Mouse (Mus musculus) spleen, adult 2 months (tissue): ENCODE results near the gene Fahd1. TPM values are rescaled to one million over a fixed set of nuclear protein-coding genes. Genes with fewer than 3 reads are reported as not detected.

Experiments used
- DNase-seq, 2 experiments: peaks; one replicate each; pipeline versions ENCODE4 v3.0.0 to v3.0.0-alpha.2; 2012 to 2021; ENCODE audit warnings: low spot score in 2 of 2, low read depth in 1 of 2
- H3K27ac ChIP-seq: fragments of 200-500 bp; 2 replicates; pipeline ENCODE4 v1.5.1; 2012; ENCODE audit warnings: low read length, inconsistent platforms; ENCODE audit not compliant: insufficient read depth
- H3K27me3 ChIP-seq: fragments of 200-500 bp; 2 replicates; pipeline ENCODE4 v1.6.1; 2012; ENCODE audit warnings: mild to moderate bottlenecking, moderate library complexity, low read length, inconsistent platforms; ENCODE audit not compliant: control insufficient read depth, insufficient read depth
- H3K36me3 ChIP-seq: fragments of 200-500 bp; 2 replicates; pipeline ENCODE4 v1.6.1; 2012; ENCODE audit warnings: mild to moderate bottlenecking, low read length, inconsistent platforms; ENCODE audit not compliant: control insufficient read depth, insufficient read depth
- H3K4me1 ChIP-seq: fragments of 200-500 bp; 2 replicates; pipeline ENCODE4 v1.6.1; 2011; ENCODE audit warnings: inconsistent platforms; ENCODE audit not compliant: control insufficient read depth, insufficient read depth, insufficient read length
- H3K4me3 ChIP-seq: fragments of 200-500 bp; 2 replicates; pipeline ENCODE4 v1.5.1; 2011; ENCODE audit warnings: mild to moderate bottlenecking, inconsistent platforms; ENCODE audit not compliant: insufficient read depth, insufficient read length; ENCODE audit errors: extremely low read depth
- CTCF ChIP-seq: fragments of 200-500 bp; IDR thresholded peaks from 2 replicates; pipeline ENCODE4 v1.5.1; 2011; ENCODE audit warnings: mild to moderate bottlenecking, inconsistent platforms; ENCODE audit not compliant: insufficient read depth, insufficient read length, insufficient replicate concordance; ENCODE audit errors: extremely low read depth
- POLR2A ChIP-seq: fragments of 200-500 bp; IDR thresholded peaks from 2 replicates; pipeline ENCODE4 v1.6.1; 2011; ENCODE audit warnings: low read depth, low read length, inconsistent platforms
- WGBS: fragments of 180-500 bp; shearing (Covaris S2); methylation state at CpG from one replicate; pipeline ENCODE4 v1.1.7; 2018; 5-methylcytosine and 5-hydroxymethylcytosine counted together
- polyA plus RNA-seq: library from polyadenylated mRNA; depleted of rRNA; stranded (reverse); fragments of >200 nt; gene quantifications from 2 replicates; pipeline ENCODE4 v1.2.3, GENCODE M21; 2012

The Fahd1 gene
- polyA plus RNA-seq, 1 experiment: 7.7 TPM

GRCm38 (mm10) chr17:24844525-24844924, 5.6 kb downstream of the Fahd1 start:
- 84% methylated on average over 9 of the region's 9 CpGs for WGBS
- no peak for TF ChIP-seq POLR2A
- TF ChIP-seq CTCF: no peak
- H3K36me3 ChIP-seq: no peaks in the 10 kb centered on the region
- DNase-seq: no peak
- no peak overlapping the region for H3K27ac ChIP-seq
- peaks cover 3% of the 10 kb centered on the region; the same call in 1 of the 2 replicates for H3K4me1 ChIP-seq
- no peak overlapping the region for H3K4me3 ChIP-seq
- no peaks in the 10 kb centered on the region; the same call in 1 of the 2 replicates for H3K27me3 ChIP-seq

- no peak for DNase-seq
- 80% methylated on average over 2 of the region's 2 CpGs for WGBS
- no peak overlapping the region for H3K4me3 ChIP-seq
- no peaks in the 10 kb centered on the region for H3K4me1 ChIP-seq
- H3K36me3 ChIP-seq: no peaks in the 10 kb centered on the region
- no peak overlapping the region for H3K27ac ChIP-seq
- peaks cover under 1% of the 10 kb centered on the region for H3K27me3 ChIP-seq
- TF ChIP-seq CTCF (no peak), POLR2A (no peak)
Measured at GRCm38 (mm10) chr17:24842631-24843030, 7.5 kb downstream of the Fahd1 start.

- peak in 1 of 2 experiments; percentile 30 for DNase-seq
- Histone ChIP-seq H3K27me3 (peaks cover 1% of the 10 kb centered on the region), H3K36me3 (no peaks in the 10 kb centered on the region), H3K4me3 (no peak overlapping the region), H3K4me1 (no peaks in the 10 kb centered on the region), H3K27ac (no peak overlapping the region)
- peak; percentile 51; the same call in 1 of the 2 replicates for TF ChIP-seq CTCF
- no peak for TF ChIP-seq POLR2A
- 62% methylated on average over 4 of the region's 4 CpGs for WGBS
Measured at GRCm38 (mm10) chr17:24841133-24841532, 9.0 kb downstream of the Fahd1 start.

GRCm38 (mm10) chr17:24840341-24840740, 9.8 kb downstream of the Fahd1 start:
- TF ChIP-seq POLR2A (no peak), CTCF (no peak)
- Histone ChIP-seq H3K4me1 (no peaks in the 10 kb centered on the region), H3K36me3 (no peaks in the 10 kb centered on the region), H3K27ac (no peak overlapping the region), H3K27me3 (peaks cover 1% of the 10 kb centered on the region), H3K4me3 (no peak overlapping the region)
- WGBS: 39% methylated on average over 5 of the region's 5 CpGs
- DNase-seq: no peak

- Histone ChIP-seq H3K27me3 (peaks cover 1% of the 10 kb centered on the region), H3K36me3 (no peaks in the 10 kb centered on the region), H3K27ac (no peak within 1 kb of the TSS), H3K4me3 (no peak within 1 kb of the TSS), H3K4me1 (no peaks in the 10 kb centered on the region)
- no peak for TF ChIP-seq CTCF
- TF ChIP-seq POLR2A: no peak
- DNase-seq: no peak
- 74% methylated on average over 8 of the region's 8 CpGs for WGBS
Measured at GRCm38 (mm10) chr17:24839842-24840241, 10.3 kb downstream of the Fahd1 start, which contains the start of gene Hagh. Gene Hagh (plus strand): TSS chr17:24840143.

GRCm38 (mm10) chr17:24821351-24822280, 28.5 kb downstream of the Fahd1 start:
- no peak for TF ChIP-seq POLR2A
- no peak for TF ChIP-seq CTCF
- DNase-seq: no peak
- Histone ChIP-seq H3K4me3 (no peak overlapping the region), H3K36me3 (no peaks in the 10 kb centered on the region), H3K27me3 (peaks cover 1% of the 10 kb centered on the region; the same call in 1 of the 2 replicates), H3K27ac (no peak overlapping the region), H3K4me1 (no peaks in the 10 kb centered on the region)
- 49% methylated on average over 3 of the region's 3 CpGs for WGBS

- 72% methylated on average over 2 of the region's 2 CpGs for WGBS
- H3K36me3 ChIP-seq: no peaks in the 10 kb centered on the region
- no peak overlapping the region for H3K4me3 ChIP-seq
- no peak for DNase-seq
- no peaks in the 10 kb centered on the region; the same call in 1 of the 2 replicates for H3K27me3 ChIP-seq
- H3K4me1 ChIP-seq: no peaks in the 10 kb centered on the region
- no peak for TF ChIP-seq POLR2A
- no peak for TF ChIP-seq CTCF
- H3K27ac ChIP-seq: no peak overlapping the region
Measured at GRCm38 (mm10) chr17:24819469-24819868, 30.7 kb downstream of the Fahd1 start.
